Mouse (Mus musculus) hindbrain, embryonic 13.5 days (tissue): ENCODE data around the gene Gucd1. TPM values are rescaled to one million over a fixed set of nuclear protein-coding genes. Genes with fewer than 3 reads are reported as not detected.
A peak's percentile ranks its signal among the peaks of the same experiment; 100 is the strongest.
"Not testable (repeated sequence)": the region's sequence is repeated elsewhere in the genome, so short reads cannot be mapped to it uniquely, and the experiment has no call there.

ENCODE experiments used
- ATAC-seq: fragments of 200-750 bp; cut with Nextera tagmentation; 2 replicates; pipeline ENCODE4 v1.8.0; 2017; ENCODE audit warnings: moderate TSS enrichment; ENCODE audit not compliant: low FRiP score
- H3K27ac ChIP-seq: fragments of 300-500 bp; sonication (generic); 2 replicates; pipeline ENCODE4 v1.5.1; 2015; ENCODE audit warnings: inconsistent platforms, mild to moderate bottlenecking, moderate library complexity
- H3K27me3 ChIP-seq: fragments of 300-500 bp; sonication (generic); 2 replicates; pipeline ENCODE4 v1.6.1; 2015; ENCODE audit warnings: mild to moderate bottlenecking, inconsistent platforms
- H3K36me3 ChIP-seq: fragments of 300-500 bp; sonication (generic); 2 replicates; pipeline ENCODE4 v1.6.1; 2015; ENCODE audit warnings: mild to moderate bottlenecking, inconsistent platforms
- H3K4me1 ChIP-seq: fragments of 300-500 bp; sonication (generic); replicated peaks from 2 replicates; pipeline ENCODE4 v1.6.1; 2015; ENCODE audit warnings: inconsistent platforms
- H3K4me2 ChIP-seq: fragments of 300-500 bp; sonication (generic); 2 replicates; pipeline ENCODE4 v1.6.1; 2015; ENCODE audit warnings: inconsistent platforms, mild to moderate bottlenecking, moderate library complexity
- H3K4me3 ChIP-seq: fragments of 300-500 bp; sonication (generic); 2 replicates; pipeline ENCODE4 v1.5.1; 2015; ENCODE audit warnings: mild to moderate bottlenecking, inconsistent platforms
- H3K9ac ChIP-seq: fragments of 300-500 bp; sonication (generic); 2 replicates; pipeline ENCODE4 v1.6.1; 2015; ENCODE audit warnings: mild to moderate bottlenecking, inconsistent platforms
- H3K9me3 ChIP-seq: fragments of 300-500 bp; sonication (generic); 2 replicates; pipeline ENCODE4 v1.6.1; 2016; ENCODE audit warnings: inconsistent platforms
- WGBS: fragments of 180-500 bp; shearing (Covaris S2); methylation state at CpG from one replicate; pipeline ENCODE4 v1.1.7; 2015; 5-methylcytosine and 5-hydroxymethylcytosine counted together
- polyA plus RNA-seq: library from polyadenylated mRNA; unstranded; fragments of >200 nt; fragmentation: Nextera tagmentation; extraction: Ambion mirVana; gene quantifications from 2 replicates; pipeline ENCODE4 v1.2.1, GENCODE M21; 2015

Gucd1 gene
- polyA plus RNA-seq = 22.3 and 22.9 TPM in 2 replicates

- Histone ChIP-seq H3K4me2 (peak within 1 kb of the TSS; percentile 92), H3K4me1 (peaks cover 59% of the 10 kb centered on the region), H3K27ac (peak within 1 kb of the TSS; percentile 95), H3K36me3 (peaks cover 28% of the 10 kb centered on the region), H3K9ac (peak within 1 kb of the TSS; percentile 94), H3K4me3 (peak within 1 kb of the TSS; percentile 87), H3K27me3 (no peaks in the 10 kb centered on the region), H3K9me3 (no peaks in the 10 kb centered on the region)
- peak; percentile 94 for ATAC-seq
- WGBS = under 1% methylated on average over 20 of the region's 20 CpGs
These were observed at the start of gene Gucd1 for GRCm38 (mm10) chr10:75517758-75518143. Gene Gucd1, minus strand, starts transcription at chr10:75517972.

DNA sequence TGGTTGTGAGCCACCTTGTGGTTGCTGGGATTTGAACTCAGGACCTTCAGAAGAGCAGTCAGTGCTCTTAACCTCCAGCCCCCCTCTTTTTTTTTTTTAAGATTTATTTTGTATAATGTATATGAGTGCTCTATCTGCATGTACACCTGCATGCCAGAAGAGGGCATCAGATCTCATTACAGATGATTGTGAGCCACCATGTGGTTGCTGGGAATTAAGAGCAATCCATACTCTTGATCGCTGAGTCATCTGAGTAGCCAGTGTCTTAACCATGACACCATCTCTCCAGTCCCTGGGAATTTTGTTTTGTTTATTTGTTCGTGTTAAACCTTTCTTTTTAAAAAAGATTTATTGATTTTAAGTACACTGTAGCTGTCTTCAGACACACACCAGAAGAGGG lies 49.0 kb upstream of the Gucd1 start:
- not testable (repeated sequence) for H3K36me3 ChIP-seq, H3K4me3 ChIP-seq, ATAC-seq, H3K9ac ChIP-seq, H3K9me3 ChIP-seq, H3K27ac ChIP-seq, H3K4me2 ChIP-seq, H3K4me1 ChIP-seq
- WGBS = 87% methylated on average over 2 of the region's 2 CpGs
- peaks cover 20% of the 10 kb centered on the region for H3K27me3 ChIP-seq

DNA sequence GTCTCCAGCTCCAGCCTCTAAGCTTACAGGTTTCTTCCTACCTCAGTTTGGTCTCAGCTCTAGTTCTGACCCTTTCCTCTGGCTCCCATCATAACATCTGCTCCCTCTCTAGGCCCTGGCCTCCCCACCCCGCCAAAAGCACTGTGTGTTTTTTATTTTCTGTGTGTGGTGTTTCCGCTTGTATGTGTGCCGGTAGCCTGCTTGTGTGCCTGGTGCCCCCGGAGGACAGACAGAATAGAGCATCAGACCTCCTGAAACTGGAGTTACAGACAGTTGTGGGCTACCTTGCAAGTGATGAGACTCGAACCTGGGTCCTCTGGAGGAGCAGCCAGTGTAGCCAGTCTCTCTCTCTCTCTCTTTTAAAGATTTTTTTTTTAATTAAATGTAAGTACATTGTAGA lies 48.5 kb upstream of the Gucd1 start:
- no peak overlapping the region for H3K4me3 ChIP-seq
- H3K36me3 ChIP-seq = no peaks in the 10 kb centered on the region
- WGBS = 81% methylated on average over 5 of the region's 5 CpGs
- no peak for ATAC-seq
- H3K27me3 ChIP-seq = peaks cover 24% of the 10 kb centered on the region
- no peak overlapping the region for H3K27ac ChIP-seq
- no peaks in the 10 kb centered on the region for H3K9me3 ChIP-seq
- H3K9ac ChIP-seq = no peak overlapping the region
- peaks cover 2% of the 10 kb centered on the region; the same call in 1 of the 2 replicates for H3K4me1 ChIP-seq
- H3K4me2 ChIP-seq = no peak overlapping the region

DNA sequence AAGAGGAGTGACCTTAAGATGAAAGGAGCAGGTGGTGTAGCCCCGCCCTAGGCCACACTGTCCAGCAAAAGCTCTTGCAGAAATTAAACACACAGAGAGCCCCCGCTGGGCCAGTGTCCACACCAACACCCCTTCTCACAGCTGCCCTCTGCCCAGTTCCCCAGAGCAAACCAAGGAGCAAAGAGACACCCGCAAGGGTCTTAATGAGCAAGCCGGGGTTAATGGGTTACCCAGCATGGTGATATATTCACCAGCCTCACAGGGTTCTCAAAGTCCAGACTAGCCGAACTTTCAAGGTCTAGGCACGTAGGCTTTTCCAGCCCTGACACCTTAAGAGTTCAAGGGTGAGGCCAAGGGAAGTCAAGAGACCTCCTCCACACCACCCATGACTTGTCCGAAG lies 48.1 kb upstream of the Gucd1 start:
- Histone ChIP-seq H3K4me2 (no peak overlapping the region), H3K4me3 (no peak overlapping the region), H3K9ac (no peak overlapping the region), H3K27me3 (peaks cover 28% of the 10 kb centered on the region), H3K27ac (no peak overlapping the region), H3K4me1 (peaks cover 6% of the 10 kb centered on the region), H3K36me3 (no peaks in the 10 kb centered on the region), H3K9me3 (no peaks in the 10 kb centered on the region)
- WGBS = 67% methylated on average over 7 of the region's 7 CpGs
- no peak for ATAC-seq

DNA sequence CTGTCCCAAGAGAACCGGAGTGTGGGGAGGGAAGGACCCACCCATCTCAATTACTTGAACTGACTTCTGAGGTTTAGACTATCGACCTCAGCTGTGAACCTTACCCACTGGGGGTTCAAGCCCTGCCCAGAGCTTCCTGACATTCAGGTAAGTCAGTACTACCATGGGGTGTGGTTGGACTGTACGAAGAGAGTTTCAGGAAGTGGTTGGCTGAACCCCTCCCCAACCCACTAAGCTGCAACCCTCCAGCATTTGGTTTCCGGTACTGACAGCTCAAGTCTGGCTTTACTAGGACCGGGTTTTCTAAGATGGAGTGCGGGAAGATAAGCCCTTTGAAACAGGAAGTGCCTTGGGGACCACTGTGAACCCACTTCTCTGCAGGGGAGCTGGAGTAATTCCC lies 47.7 kb upstream of the Gucd1 start:
- no peak for ATAC-seq

DNA sequence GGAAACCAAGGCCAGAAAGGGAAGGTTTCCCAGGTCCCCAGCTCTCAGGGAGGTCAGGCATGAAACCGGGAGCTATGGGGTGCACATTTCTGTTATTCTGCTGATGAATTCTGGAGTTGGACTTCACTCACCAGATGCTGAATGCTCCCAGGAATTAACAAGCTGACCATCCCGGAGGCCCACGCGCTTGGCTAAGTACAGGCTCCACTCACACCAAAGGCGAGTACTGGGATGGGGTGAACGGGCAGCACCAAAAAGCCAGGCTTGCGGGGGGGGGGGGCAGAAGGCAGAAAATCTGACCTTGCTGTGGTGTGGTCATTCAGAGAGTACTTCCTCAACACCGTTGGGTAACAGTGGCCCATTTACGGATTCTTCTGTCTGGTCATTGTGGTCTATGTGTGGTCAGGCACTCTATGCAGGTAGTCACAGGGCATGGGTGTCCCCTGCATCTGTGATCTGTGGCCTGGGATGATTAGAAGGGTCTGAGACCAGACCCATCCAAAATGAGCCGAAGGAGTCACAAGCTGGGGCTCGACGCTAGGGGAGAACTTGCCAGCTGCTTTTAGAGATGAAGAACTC lies 47.0 kb upstream of the Gucd1 start:
- Histone ChIP-seq H3K36me3 (no peaks in the 10 kb centered on the region), H3K4me3 (no peak overlapping the region), H3K27me3 (peaks cover 33% of the 10 kb centered on the region), H3K9me3 (no peaks in the 10 kb centered on the region), H3K4me1 (peaks cover 15% of the 10 kb centered on the region), H3K9ac (no peak overlapping the region), H3K4me2 (no peak overlapping the region), H3K27ac (no peak overlapping the region)
- 88% methylated on average over 12 of the region's 12 CpGs for WGBS
- ATAC-seq = no peak

More for the DNA sequence above, 47.7 kb upstream of the Gucd1 start:
- no peak overlapping the region for H3K4me2 ChIP-seq
- WGBS = 73% methylated on average over 6 of the region's 6 CpGs
- peaks cover 10% of the 10 kb centered on the region for H3K4me1 ChIP-seq
- no peak overlapping the region for H3K27ac ChIP-seq
- no peaks in the 10 kb centered on the region for H3K36me3 ChIP-seq
- H3K9ac ChIP-seq = no peak overlapping the region
- no peaks in the 10 kb centered on the region for H3K9me3 ChIP-seq
- H3K27me3 ChIP-seq = peaks cover 33% of the 10 kb centered on the region
- H3K4me3 ChIP-seq = no peak overlapping the region

DNA sequence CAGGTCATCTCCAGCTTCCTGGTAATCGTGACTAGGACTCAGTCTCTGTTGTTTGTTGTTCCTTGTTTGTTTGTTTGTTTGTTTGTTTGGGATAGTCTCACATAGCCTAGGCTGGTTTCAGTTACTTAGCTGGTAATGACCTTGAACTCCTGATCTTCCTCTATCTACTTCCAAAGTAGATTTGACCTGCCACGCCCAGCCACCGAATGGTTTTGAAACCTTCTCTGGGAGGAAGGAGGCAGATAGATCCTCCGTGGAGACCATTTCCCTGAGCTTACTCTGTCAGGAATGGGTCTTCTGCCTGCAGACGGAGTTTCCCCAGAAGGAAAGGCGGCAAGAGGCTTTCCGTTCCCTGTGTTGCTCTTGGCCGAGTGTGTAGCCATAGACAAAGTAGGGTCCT lies 44.8 kb upstream of the Gucd1 start:
- no peak overlapping the region for H3K4me2 ChIP-seq
- WGBS = 90% methylated on average over 8 of the region's 8 CpGs
- H3K36me3 ChIP-seq = no peaks in the 10 kb centered on the region
- H3K27ac ChIP-seq = no peak overlapping the region
- H3K4me3 ChIP-seq = no peak overlapping the region
- ATAC-seq = no peak
- H3K4me1 ChIP-seq = peaks cover 35% of the 10 kb centered on the region
- H3K9ac ChIP-seq = no peak overlapping the region
- no peaks in the 10 kb centered on the region for H3K9me3 ChIP-seq
- peaks cover 26% of the 10 kb centered on the region for H3K27me3 ChIP-seq

DNA sequence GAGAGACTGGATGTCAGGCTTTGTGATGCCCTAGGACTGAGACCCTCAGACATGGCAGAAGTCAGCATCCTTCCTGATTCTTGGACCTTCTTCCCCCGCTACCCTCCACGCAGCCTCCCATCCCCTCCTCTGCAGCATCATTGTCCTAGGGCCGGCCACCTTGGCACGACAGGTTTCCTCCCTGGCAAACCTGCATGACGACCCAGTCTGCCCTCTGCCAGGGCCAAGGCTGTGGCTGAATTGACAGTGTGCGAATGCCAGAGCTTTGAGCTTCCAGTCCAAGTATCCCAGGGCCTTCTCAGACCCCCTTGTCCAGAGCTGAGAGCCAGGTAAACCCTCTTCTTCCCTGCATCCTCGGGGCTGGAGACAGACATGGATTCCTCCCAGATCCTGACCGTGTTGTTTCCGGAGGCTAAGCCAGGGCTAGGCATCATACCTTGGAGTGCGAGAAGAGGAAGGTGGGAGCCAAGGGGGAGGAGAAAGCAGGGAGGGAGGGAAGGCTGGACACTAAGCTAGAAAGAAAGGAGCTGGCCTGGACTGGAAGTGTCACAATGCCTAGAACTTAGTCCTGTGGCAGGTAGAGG lies 43.4 kb upstream of the Gucd1 start, which contains the start of gene Ggt1:
Ggt1 (plus strand) TSS at position 534 of the 584 bp plus-strand sequence.
- ATAC-seq = no peak
- H3K27me3 ChIP-seq = peaks cover 26% of the 10 kb centered on the region
- peak within 1 kb of the TSS; percentile 68 for H3K4me3 ChIP-seq
- peak within 1 kb of the TSS; percentile 95 for H3K9ac ChIP-seq
- peak within 1 kb of the TSS; percentile 91 for H3K4me2 ChIP-seq
- peak within 1 kb of the TSS; percentile 97 for H3K27ac ChIP-seq
- H3K9me3 ChIP-seq = no peaks in the 10 kb centered on the region
- H3K36me3 ChIP-seq = peaks cover 8% of the 10 kb centered on the region
- WGBS = 52% methylated on average over 10 of the region's 10 CpGs
- H3K4me1 ChIP-seq = peaks cover 50% of the 10 kb centered on the region

GRCm38 (mm10) chr10:75560549-75560899 lies 42.8 kb upstream of the Gucd1 start:
- Histone ChIP-seq H3K9ac (peak overlapping the region; percentile 95), H3K4me2 (peak overlapping the region; percentile 91), H3K27me3 (peaks cover 26% of the 10 kb centered on the region), H3K27ac (peak overlapping the region; percentile 97), H3K36me3 (peaks cover 14% of the 10 kb centered on the region), H3K4me3 (peak overlapping the region; percentile 68), H3K9me3 (no peaks in the 10 kb centered on the region), H3K4me1 (peaks cover 56% of the 10 kb centered on the region)
- peak; percentile 25 for ATAC-seq
- WGBS = 12% methylated on average over 6 of the region's 6 CpGs

- H3K4me1 ChIP-seq = peaks cover 58% of the 10 kb centered on the region
These were observed 42.1 kb upstream of the Gucd1 start, which contains the start of gene Lrrc75b for GRCm38 (mm10) chr10:75559676-75560548. Gene Lrrc75b, minus strand, starts transcription at chr10:75560330.

DNA sequence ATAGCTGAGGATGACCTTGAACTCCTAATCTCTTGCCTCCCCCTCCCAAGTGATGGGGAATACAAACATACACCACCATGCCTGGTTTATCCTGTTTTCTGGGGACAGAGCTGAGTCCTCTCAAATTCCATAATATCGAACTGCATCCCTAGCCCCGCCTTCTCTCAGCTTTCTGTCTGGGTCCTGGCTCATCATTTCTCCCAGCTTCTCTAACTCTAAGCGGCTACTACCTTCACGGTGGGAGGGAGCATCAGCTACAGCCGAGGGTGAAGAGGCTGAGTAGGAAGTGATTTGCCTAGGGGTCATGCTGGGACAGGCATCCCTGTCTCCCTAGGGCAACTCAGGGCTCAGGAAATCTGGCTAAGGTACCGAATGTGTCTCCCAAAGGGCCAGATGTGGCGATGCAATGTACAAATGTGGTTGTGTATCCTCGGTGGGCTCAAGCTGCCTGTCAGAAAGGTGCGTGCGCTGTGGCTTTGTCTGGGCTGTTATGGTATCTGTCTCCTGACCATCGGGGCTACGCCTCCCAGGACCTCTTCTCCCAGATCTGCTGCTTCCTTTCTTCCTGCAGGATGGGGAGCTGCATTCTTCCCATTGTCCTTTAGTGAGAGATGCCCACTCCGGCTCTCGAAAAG lies 41.4 kb upstream of the Gucd1 start:
- ATAC-seq = peak; percentile 10; the same call in 1 of the 2 replicates
- WGBS = 2% methylated on average over 14 of the region's 14 CpGs
- peak overlapping the region; percentile 68 for H3K4me3 ChIP-seq
- H3K4me2 ChIP-seq = peak overlapping the region; percentile 91
- H3K9me3 ChIP-seq = no peaks in the 10 kb centered on the region
- peaks cover 26% of the 10 kb centered on the region for H3K27me3 ChIP-seq
- peaks cover 26% of the 10 kb centered on the region for H3K36me3 ChIP-seq
- H3K9ac ChIP-seq = peak overlapping the region; percentile 95
- H3K27ac ChIP-seq = peak overlapping the region; percentile 97
- H3K4me1 ChIP-seq = peaks cover 58% of the 10 kb centered on the region

More at GRCm38 (mm10) chr10:75559676-75560548, 42.1 kb upstream of the Gucd1 start, which contains the start of gene Lrrc75b:
- Histone ChIP-seq H3K36me3 (peaks cover 20% of the 10 kb centered on the region), H3K27ac (peak within 1 kb of the TSS; percentile 97), H3K4me2 (peak within 1 kb of the TSS; percentile 91), H3K27me3 (peaks cover 26% of the 10 kb centered on the region), H3K9ac (peak within 1 kb of the TSS; percentile 95), H3K4me3 (peak within 1 kb of the TSS; percentile 68), H3K9me3 (no peaks in the 10 kb centered on the region)
- peak; percentile 56 for ATAC-seq
- WGBS = under 1% methylated on average over 75 of the region's 75 CpGs

DNA sequence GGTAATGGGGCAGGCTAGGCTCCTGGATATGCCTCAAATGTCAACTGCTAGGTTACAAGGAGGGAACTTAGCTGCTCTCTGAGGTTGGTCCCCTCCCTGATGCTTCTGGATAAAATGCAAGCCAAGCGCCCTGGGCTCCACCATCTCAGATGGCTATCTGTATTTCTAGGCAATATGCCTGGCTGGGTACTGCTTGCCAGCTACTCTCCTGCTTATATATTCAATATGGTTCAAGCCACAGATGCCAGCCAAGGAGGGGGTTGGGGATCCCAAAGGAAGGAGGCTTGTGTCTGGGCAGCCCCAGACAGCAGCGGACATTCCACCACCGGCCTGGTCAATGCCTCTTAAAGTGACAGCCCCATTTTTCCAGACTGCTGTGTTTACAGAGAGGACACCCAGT lies 40.7 kb upstream of the Gucd1 start:
- WGBS = 23% methylated on average over 3 of the region's 3 CpGs
- Histone ChIP-seq H3K4me2 (peak overlapping the region; percentile 91), H3K27ac (peak overlapping the region; percentile 97), H3K9me3 (no peaks in the 10 kb centered on the region), H3K27me3 (peaks cover 26% of the 10 kb centered on the region), H3K36me3 (peaks cover 32% of the 10 kb centered on the region), H3K9ac (peak overlapping the region; percentile 95), H3K4me3 (peak overlapping the region; percentile 68), H3K4me1 (peaks cover 58% of the 10 kb centered on the region)
- ATAC-seq = peak; percentile 12
